Mouse (Mus musculus) midbrain, postnatal 0 days (tissue): ENCODE data around the gene Aldh1a3. TPM values are rescaled to one million over a fixed set of nuclear protein-coding genes. Genes with fewer than 3 reads are reported as not detected.

Experiments
- ATAC-seq: fragments of 200-750 bp; cut with Nextera tagmentation; 2 replicates; pipeline ENCODE4 v1.8.0; 2017; ENCODE audit warnings: moderate number of reproducible peaks, mild to moderate bottlenecking, moderate TSS enrichment, moderate library complexity; ENCODE audit not compliant: low FRiP score
- DNase-seq: peaks from one replicate; pipeline ENCODE4 v3.0.0-alpha.2; 2015; ENCODE audit warnings: low spot score
- H3K27ac ChIP-seq: fragments of 300-500 bp; sonication (generic); 2 replicates; pipeline ENCODE4 v1.5.1; 2014; ENCODE audit warnings: low read depth, mild to moderate bottlenecking, low read length, mixed read lengths
- H3K27me3 ChIP-seq: fragments of 300-500 bp; sonication (generic); 2 replicates; pipeline ENCODE4 v1.6.1; 2014; ENCODE audit warnings: low read length, control low read depth, mixed read lengths; ENCODE audit not compliant: insufficient read depth
- H3K36me3 ChIP-seq: fragments of 300-500 bp; sonication (generic); 2 replicates; pipeline ENCODE4 v1.6.1; 2014; ENCODE audit warnings: low read length, control low read depth, mixed read lengths; ENCODE audit not compliant: insufficient read depth
- H3K4me1 ChIP-seq: fragments of 300-500 bp; sonication (generic); 2 replicates; pipeline ENCODE4 v1.6.1; 2014; ENCODE audit warnings: mild to moderate bottlenecking, control low read depth, antibody characterized with exemption, low read length, mixed read lengths; ENCODE audit not compliant: insufficient read depth
- H3K4me2 ChIP-seq: fragments of 300-500 bp; sonication (generic); 2 replicates; pipeline ENCODE4 v1.6.1; 2014; ENCODE audit warnings: low read depth, mild to moderate bottlenecking, low read length, mixed read lengths; ENCODE audit not compliant: poor library complexity, severe bottlenecking
- H3K4me3 ChIP-seq: fragments of 300-500 bp; sonication (generic); 2 replicates; pipeline ENCODE4 v1.5.1; 2014; ENCODE audit warnings: low read depth, mild to moderate bottlenecking, low read length, moderate library complexity
- H3K9ac ChIP-seq: fragments of 300-500 bp; sonication (generic); replicated peaks from 2 replicates; pipeline ENCODE4 v1.6.1; 2014; ENCODE audit warnings: mild to moderate bottlenecking, low read length, moderate library complexity, mixed read lengths; ENCODE audit not compliant: poor library complexity, severe bottlenecking
- H3K9me3 ChIP-seq: fragments of 300-500 bp; sonication (generic); 2 replicates; pipeline ENCODE4 v1.6.1; 2016; ENCODE audit warnings: low read length, control low read depth
- CTCF ChIP-seq: IDR thresholded peaks from 2 replicates; pipeline ENCODE4 v1.5.1; 2016; ENCODE audit warnings: antibody characterized with exemption, mild to moderate bottlenecking
- WGBS: fragments of 180-500 bp; shearing (Covaris S2); extraction: QIAGEN DNeasy Blood & Tissue Kit; methylation state at CpG from one replicate; pipeline ENCODE4 v1.1.7; 2014; 5-methylcytosine and 5-hydroxymethylcytosine counted together
- polyA plus RNA-seq: library from polyadenylated mRNA; unstranded; fragments of >200 nt; fragmentation: Nextera tagmentation; extraction: Ambion mirVana; gene quantifications from 2 replicates; pipeline ENCODE4 v1.2.1, GENCODE M21; 2015
- total RNA-seq: library from RNA; depleted of rRNA; stranded (reverse); fragments of >200 nt; gene quantifications from 2 replicates; pipeline ENCODE4 v1.2.3, GENCODE M21; 2014

Aldh1a3 gene
- total and polyA plus RNA-seq, 2 experiments from 2014 or later: 1.1 to 1.5 TPM

GRCm38 (mm10) chr7:66427053-66427436, 272 bp downstream of the Aldh1a3 start:
- TF ChIP-seq CTCF: no peak
- H3K9me3 ChIP-seq: no peaks in the 10 kb centered on the region
- H3K4me3 ChIP-seq: peak overlapping the region; percentile 43
- H3K4me2 ChIP-seq: peak overlapping the region; percentile 89
- H3K27ac ChIP-seq: no peak overlapping the region
- DNase-seq (no peak), ATAC-seq (peak; percentile 23; the same call in 1 of the 2 replicates)
- 1% methylated on average over 23 of the region's 23 CpGs for WGBS
- 0 out of 2 replicates have a peak overlapping the region, but pooled peaks have one; percentile 24 for H3K9ac ChIP-seq
- H3K4me1 ChIP-seq: no peaks in the 10 kb centered on the region
- peaks cover 40% of the 10 kb centered on the region for H3K27me3 ChIP-seq
- no peaks in the 10 kb centered on the region for H3K36me3 ChIP-seq

GRCm38 (mm10) chr7:66421903-66422302, 5.4 kb downstream of the Aldh1a3 start:
- H3K27me3 ChIP-seq: peaks cover 21% of the 10 kb centered on the region
- 81% methylated on average over 8 of the region's 8 CpGs for WGBS
- DNase-seq: no peak
- TF ChIP-seq CTCF: no peak
- no peaks in the 10 kb centered on the region for H3K36me3 ChIP-seq
- no peak overlapping the region for H3K4me3 ChIP-seq
- H3K4me1 ChIP-seq: no peaks in the 10 kb centered on the region
- H3K4me2 ChIP-seq: no peak overlapping the region
- no peak for ATAC-seq
- H3K9ac ChIP-seq: no peak overlapping the region
- H3K9me3 ChIP-seq: no peaks in the 10 kb centered on the region
- H3K27ac ChIP-seq: no peak overlapping the region

DNA sequence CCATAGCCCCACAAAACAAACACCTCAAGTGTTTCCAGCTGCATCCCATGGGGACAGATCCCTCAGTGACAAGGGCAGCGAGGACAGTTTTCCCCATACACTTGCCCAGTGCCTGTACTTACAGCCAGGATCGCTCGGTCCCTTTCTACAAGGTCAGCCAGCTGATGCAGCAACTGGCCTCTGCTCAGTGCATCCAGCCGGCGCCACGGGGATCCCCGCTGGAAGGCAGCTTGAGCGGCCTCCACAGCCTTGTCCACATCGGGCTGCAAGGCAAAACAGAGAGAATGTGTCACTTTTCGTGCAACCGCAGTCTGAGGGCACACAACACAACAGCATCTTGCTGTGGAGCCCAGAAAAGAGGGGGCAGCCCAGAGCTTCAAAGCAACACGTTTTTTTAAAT, 8.3 kb downstream of the Aldh1a3 start:
- 53% methylated on average over 12 of the region's 12 CpGs for WGBS
- DNase-seq (no peak), ATAC-seq (no peak)
- H3K4me1 ChIP-seq: no peaks in the 10 kb centered on the region
- no peaks in the 10 kb centered on the region for H3K27me3 ChIP-seq
- TF ChIP-seq CTCF: no peak
- H3K27ac ChIP-seq: no peak overlapping the region
- H3K9ac ChIP-seq: no peak overlapping the region
- no peak overlapping the region for H3K4me3 ChIP-seq
- H3K9me3 ChIP-seq: no peaks in the 10 kb centered on the region
- no peaks in the 10 kb centered on the region for H3K36me3 ChIP-seq
- H3K4me2 ChIP-seq: no peak overlapping the region

- Histone ChIP-seq H3K9me3 (no peaks in the 10 kb centered on the region), H3K27me3 (no peaks in the 10 kb centered on the region), H3K4me2 (no peak overlapping the region), H3K4me3 (no peak overlapping the region), H3K4me1 (no peaks in the 10 kb centered on the region), H3K9ac (no peak overlapping the region), H3K36me3 (no peaks in the 10 kb centered on the region), H3K27ac (no peak overlapping the region)
- no peak for DNase-seq
- no peak for ATAC-seq
- no peak for TF ChIP-seq CTCF
- 87% methylated on average over 4 of the region's 4 CpGs for WGBS
These were observed 10.5 kb downstream of the Aldh1a3 start for GRCm38 (mm10) chr7:66416829-66417228.

- no peaks in the 10 kb centered on the region for H3K9me3 ChIP-seq
- DNase-seq (peak; percentile 55), ATAC-seq (no peak)
- no peak overlapping the region for H3K9ac ChIP-seq
- H3K4me2 ChIP-seq: no peak overlapping the region
- no peaks in the 10 kb centered on the region for H3K4me1 ChIP-seq
- no peaks in the 10 kb centered on the region for H3K27me3 ChIP-seq
- TF ChIP-seq CTCF: no peak
- H3K27ac ChIP-seq: no peak overlapping the region
- H3K4me3 ChIP-seq: no peak overlapping the region
- 75% methylated on average over 7 of the region's 7 CpGs for WGBS
- H3K36me3 ChIP-seq: no peaks in the 10 kb centered on the region
These were observed 14.2 kb downstream of the Aldh1a3 start for GRCm38 (mm10) chr7:66413093-66413492.

DNA sequence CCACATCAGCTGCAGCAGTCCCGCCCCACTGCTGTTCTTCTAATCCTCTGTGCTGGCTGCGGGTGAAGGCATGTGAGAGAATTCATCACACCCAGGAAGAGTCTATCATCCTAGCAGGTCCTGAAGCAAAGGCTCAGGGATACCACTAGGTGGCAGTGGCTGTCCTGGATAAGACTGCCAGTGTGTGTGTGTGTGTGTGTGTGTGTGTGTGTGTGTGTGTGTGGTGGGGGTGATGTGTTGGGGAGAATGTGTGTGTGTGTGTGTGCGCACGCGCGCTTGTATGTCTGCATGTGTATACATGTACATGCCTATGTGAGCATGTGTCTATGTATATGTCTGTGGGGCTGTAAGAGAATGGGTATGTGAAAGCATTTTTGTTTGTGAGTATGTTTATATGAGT, 17.9 kb downstream of the Aldh1a3 start:
- ATAC-seq (peak; percentile 33; the same call in 1 of the 2 replicates), DNase-seq (peak; percentile 79)
- Histone ChIP-seq H3K27me3 (no peaks in the 10 kb centered on the region), H3K9ac (no peak overlapping the region), H3K9me3 (no peaks in the 10 kb centered on the region), H3K4me1 (no peaks in the 10 kb centered on the region), H3K4me2 (no peak overlapping the region), H3K27ac (no peak overlapping the region), H3K4me3 (no peak overlapping the region), H3K36me3 (no peaks in the 10 kb centered on the region)
- TF ChIP-seq CTCF: peak; percentile 90
- 71% methylated on average over 6 of the region's 6 CpGs for WGBS
